Mouse (Mus musculus) CH12.LX (cell line): ENCODE data around the gene Pla2g5. TPM values are rescaled to one million over a fixed set of nuclear protein-coding genes. Genes with fewer than 3 reads are reported as not detected.

Experiments used
- DNase-seq: peaks from one replicate; pipeline ENCODE4 v3.0.0-alpha.2; 2013; ENCODE audit errors: extremely low read depth
- H3K27ac ChIP-seq: 2 replicates; pipeline ENCODE4 v1.5.1; 2012; ENCODE audit warnings: low read depth, mild to moderate bottlenecking, control low read depth, moderate library complexity; ENCODE audit not compliant: insufficient read depth
- H3K27me3 ChIP-seq: replicated peaks from 2 replicates; pipeline ENCODE3; 2012; ENCODE audit warnings: inconsistent platforms
- H3K36me3 ChIP-seq, 2 experiments: replicated peaks in 1 of 2; 2 replicates each; pipeline versions ENCODE3 to v1.6.1; 2012; ENCODE audit warnings: inconsistent platforms in 1 of 2, low read length in 1 of 2, mild to moderate bottlenecking in 1 of 2, mixed read lengths in 1 of 2, moderate library complexity in 1 of 2; ENCODE audit not compliant: control insufficient read depth in 1 of 2, insufficient read depth in 1 of 2
- H3K4me1 ChIP-seq, 2 experiments: 2 replicates each; pipeline ENCODE4 v1.6.1; 2012; ENCODE audit warnings: inconsistent platforms in 1 of 2, moderate library complexity in 1 of 2; ENCODE audit not compliant: insufficient read depth in 2 of 2, control insufficient read depth in 1 of 2
- H3K4me2 ChIP-seq: 2 replicates; pipeline ENCODE4 v1.6.1; 2012; ENCODE audit warnings: low read depth, mild to moderate bottlenecking, control low read depth; ENCODE audit not compliant: poor library complexity, insufficient read depth, severe bottlenecking
- H3K4me3 ChIP-seq, 3 experiments: fragments of 150-350 bp in 1 of 3; sonication (generic) in 1 of 3; replicated peaks in 1 of 3; 2 replicates each; pipeline versions ENCODE3 to v1.5.1; 2011 to 2012; ENCODE audit warnings: low read depth in 2 of 3, low read length in 2 of 3, mild to moderate bottlenecking in 2 of 3, moderate library complexity in 2 of 3, control low read depth in 1 of 3, improper control_type of control experiment in 1 of 3, inconsistent platforms in 1 of 3, mixed read lengths in 1 of 3; ENCODE audit not compliant: poor library complexity in 1 of 3
- H3K79me2 ChIP-seq: replicated peaks from 2 replicates; pipeline ENCODE4 v1.6.1; 2012; ENCODE audit warnings: mild to moderate bottlenecking, moderate library complexity; ENCODE audit not compliant: control insufficient read depth, poor library complexity, insufficient read depth, severe bottlenecking; ENCODE audit errors: extremely low read depth
- H3K9ac ChIP-seq: 2 replicates; pipeline ENCODE4 v1.6.1; 2012; ENCODE audit warnings: low read depth, mild to moderate bottlenecking, control low read depth, moderate library complexity; ENCODE audit not compliant: insufficient read depth
- H3K9me3 ChIP-seq: replicated peaks from 2 replicates; pipeline ENCODE3; 2012; ENCODE audit warnings: low read length, inconsistent platforms, mixed read lengths
- BHLHE40 ChIP-seq: IDR thresholded peaks from 2 replicates; pipeline ENCODE4 v1.6.1; 2011; ENCODE audit warnings: mild to moderate bottlenecking, low read depth, low read length, improper control_type of control experiment
- CHD1 ChIP-seq: IDR thresholded peaks from 2 replicates; pipeline ENCODE4 v1.6.1; 2012; ENCODE audit warnings: low read depth, low read length, improper control_type of control experiment, inconsistent platforms
- CTCF ChIP-seq, 2 experiments: IDR thresholded peaks in 1 of 2; conservative IDR thresholded peaks in 1 of 2; 2 replicates each; pipeline ENCODE4 v1.5.1; 2011 to 2012; ENCODE audit warnings: low read depth in 2 of 2, low read length in 2 of 2, improper control_type of control experiment in 1 of 2, inconsistent platforms in 1 of 2, mild to moderate bottlenecking in 1 of 2, moderate library complexity in 1 of 2
- EP300 ChIP-seq: IDR thresholded peaks from 2 replicates; pipeline ENCODE4 v1.6.1; 2011; ENCODE audit warnings: low read length, improper control_type of control experiment
- GABPA ChIP-seq: IDR thresholded peaks from 2 replicates; pipeline ENCODE4 v1.6.1; 2012; ENCODE audit warnings: low read depth, low read length, improper control_type of control experiment, inconsistent platforms; ENCODE audit not compliant: insufficient replicate concordance
- JUND ChIP-seq: conservative IDR thresholded peaks from 2 replicates; pipeline ENCODE4 v1.6.1; 2011; ENCODE audit warnings: low read depth, low read length, improper control_type of control experiment
- KAT2A ChIP-seq: IDR thresholded peaks from 2 replicates; pipeline ENCODE4 v1.6.1; 2012; ENCODE audit warnings: low read length, improper control_type of control experiment, inconsistent platforms; ENCODE audit not compliant: insufficient replicate concordance
- MAFK ChIP-seq: IDR thresholded peaks from 2 replicates; pipeline ENCODE4 v1.6.1; 2011; ENCODE audit warnings: low read length, improper control_type of control experiment; ENCODE audit not compliant: insufficient replicate concordance
- MXI1 ChIP-seq: IDR thresholded peaks from 2 replicates; pipeline ENCODE4 v1.6.1; 2011; ENCODE audit warnings: mild to moderate bottlenecking, low read depth, low read length, improper control_type of control experiment
- MYC ChIP-seq: IDR thresholded peaks from 2 replicates; pipeline ENCODE4 v1.6.1; 2011; ENCODE audit warnings: low read depth, mild to moderate bottlenecking, improper control_type of control experiment, low read length
- NRF1 ChIP-seq: IDR thresholded peaks from 2 replicates; pipeline ENCODE4 v1.6.1; 2014; ENCODE audit warnings: low read depth, mild to moderate bottlenecking, inconsistent platforms, low read length, improper control_type of control experiment, moderate library complexity
- PAX5 ChIP-seq: IDR thresholded peaks from 2 replicates; pipeline ENCODE4 v1.6.1; 2012; ENCODE audit warnings: low read length, inconsistent platforms, mixed read lengths
- POLR2A ChIP-seq: IDR thresholded peaks from 2 replicates; pipeline ENCODE4 v1.6.1; 2011; ENCODE audit warnings: low read depth, mild to moderate bottlenecking, improper control_type of control experiment, low read length
- POLR2AphosphoS2 ChIP-seq: IDR thresholded peaks from 2 replicates; pipeline ENCODE4 v1.6.1; 2011; ENCODE audit warnings: low read depth, low read length, improper control_type of control experiment
- RCOR1 ChIP-seq: conservative IDR thresholded peaks from 2 replicates; pipeline ENCODE4 v1.6.1; 2012; ENCODE audit warnings: low read depth, mild to moderate bottlenecking, inconsistent platforms, low read length, improper control_type of control experiment
- SIN3A ChIP-seq: IDR thresholded peaks from 2 replicates; pipeline ENCODE4 v1.6.1; 2012; ENCODE audit warnings: low read length, improper control_type of control experiment, inconsistent platforms
- TBP ChIP-seq: conservative IDR thresholded peaks from 2 replicates; pipeline ENCODE4 v1.6.1; 2011; ENCODE audit warnings: low read depth, low read length, improper control_type of control experiment
- TCF12 ChIP-seq: IDR thresholded peaks from 2 replicates; pipeline ENCODE4 v1.6.1; 2014; ENCODE audit warnings: low read depth, mild to moderate bottlenecking, inconsistent platforms, low read length, improper control_type of control experiment
- UBTF ChIP-seq: IDR thresholded peaks from 2 replicates; pipeline ENCODE4 v1.6.1; 2012; ENCODE audit warnings: low read depth, mild to moderate bottlenecking, inconsistent platforms, low read length, improper control_type of control experiment, moderate library complexity
- ZKSCAN1 ChIP-seq: IDR thresholded peaks from 2 replicates; pipeline ENCODE4 v1.6.1; 2012; ENCODE audit warnings: low read depth, inconsistent platforms, low read length, improper control_type of control experiment, borderline replicate concordance
- ZMIZ1 ChIP-seq: IDR thresholded peaks from 2 replicates; pipeline ENCODE4 v1.6.1; 2012; ENCODE audit warnings: low read depth, mild to moderate bottlenecking, inconsistent platforms, low read length, improper control_type of control experiment
- ZNF384 ChIP-seq: IDR thresholded peaks from 2 replicates; pipeline ENCODE4 v1.6.1; 2012; ENCODE audit warnings: low read depth, low read length, improper control_type of control experiment, inconsistent platforms
- dilution Hi-C: fragments of 300-500 bp; cut with MboI; formaldehyde crosslinking; loops from 2 replicates; pipeline ENCODE4 v1.14.3; 2020; ENCODE audit warnings: low sequenced_read_pairs; ENCODE audit not compliant: extremely low pct_unique_long_range_greater_than_20kb, extremely low pct_ligation_motif_present
- in situ Hi-C: fragments of 300-500 bp; cut with MboI; formaldehyde crosslinking; loops from 3 replicates; pipeline ENCODE4 v1.14.3; 2019; ENCODE audit warnings: low sequenced_read_pairs, low pct_ligation_motif_present, low pct_unique_long_range_greater_than_20kb, mixed read lengths
- polyA plus RNA-seq: library from polyadenylated mRNA; unstranded; fragments of >175 nt; gene quantifications from 2 replicates; pipeline ENCODE4 v1.2.1, GENCODE M21; 2012; ENCODE audit warnings: low read depth; ENCODE audit not compliant: insufficient read length
- total RNA-seq, 2 experiments: library from RNA; depleted of rRNA; stranded (reverse); fragments of 300-350 nt in 1 of 2; fragments of >200 nt in 1 of 2; gene quantifications; 2 replicates each; pipeline ENCODE4 v1.2.3; 2012 to 2014

The Pla2g5 gene
- total and polyA plus RNA-seq, 3 experiments, result 0.53 to 0.68 TPM; not detected in 1

GRCm38 (mm10) chr4:138882179-138882578 is 18.9 kb upstream of the Pla2g5 start:
- no peak overlapping the region for H3K4me2 ChIP-seq

GRCm38 (mm10) chr4:138880811-138881584 is 17.7 kb upstream of the Pla2g5 start:
- no peaks in the 10 kb centered on the region for H3K9me3 ChIP-seq
- dilution Hi-C loops (no loop called here), in situ Hi-C loops (no loop called here)
- no peaks in the 10 kb centered on the region for H3K36me3 ChIP-seq
- no peak overlapping the region for H3K27ac ChIP-seq
- H3K79me2 ChIP-seq, result no peaks in the 10 kb centered on the region
- H3K4me2 ChIP-seq, result no peak overlapping the region
- no peak overlapping the region for H3K9ac ChIP-seq
- peaks cover 0 to 3% of the 10 kb centered on the region in 2 experiments; a peak in 1 of 4 replicates for H3K4me1 ChIP-seq
- peaks cover 68% of the 10 kb centered on the region for H3K27me3 ChIP-seq
- no peak for DNase-seq
- no peak for TF ChIP-seq EP300
- TF ChIP-seq CTCF (conservative IDR thresholded peaks at IDR 0.05 in 1 of 2, IDR thresholded peaks at IDR 0.05 in 1 of 2; ENCODE audit: low read depth in 2 of 2, low read length in 2 of 2), result no peak
- no peak for TF ChIP-seq POLR2A
- TF ChIP-seq UBTF, result no peak
- TF ChIP-seq ZMIZ1, result no peak
- no peak for TF ChIP-seq MXI1
- TF ChIP-seq PAX5, result no peak
- no peak for TF ChIP-seq NRF1
- TF ChIP-seq KAT2A, result no peak
- TF ChIP-seq RCOR1, result no peak
- no peak for TF ChIP-seq MAFK
- TF ChIP-seq BHLHE40, result no peak
- H3K4me3 ChIP-seq, result no peak overlapping the region

More at GRCm38 (mm10) chr4:138882179-138882578, 18.9 kb upstream of the Pla2g5 start:
- Histone ChIP-seq H3K9me3 (no peaks in the 10 kb centered on the region), H3K36me3 (no peaks in the 10 kb centered on the region), H3K27me3 (peaks cover 66% of the 10 kb centered on the region)
- dilution Hi-C loops, result no loop called here
- no peak for DNase-seq
- TF ChIP-seq MYC (no peak), UBTF (no peak), POLR2AphosphoS2 (no peak), TCF12 (no peak), ZNF384 (no peak), MXI1 (no peak), SIN3A (no peak), JUND (no peak), GABPA (no peak), TBP (no peak), CHD1 (no peak), ZKSCAN1 (no peak), NRF1 (no peak), ZMIZ1 (no peak), BHLHE40 (no peak), RCOR1 (no peak)
- TF ChIP-seq, all 38 proteins: peak for 0
- Histone ChIP-seq H3K4me3 (no peak overlapping the region), H3K4me1 (peaks cover 0 to 3% of the 10 kb centered on the region in 2 experiments; a peak in 1 of 4 replicates), H3K79me2 (no peaks in the 10 kb centered on the region), H3K9ac (no peak overlapping the region), H3K27ac (no peak overlapping the region)
- in situ Hi-C loops, result no loop called here
